Mouse (Mus musculus) left cerebral cortex, postnatal 14 days (tissue): ENCODE results near the gene Gal3st2b. TPM values are rescaled to one million over a fixed set of nuclear protein-coding genes. Genes with fewer than 3 reads are reported as not detected.
A peak's percentile ranks its signal among the peaks of the same experiment; 100 is the strongest.
"Not testable (repeated sequence)": the region's sequence is repeated elsewhere in the genome, so short reads cannot be mapped to it uniquely, and the experiment has no call there.

Experiments used
- DNase-seq, 2 experiments: peaks; one replicate each; pipeline ENCODE4 v3.0.0; 2021 to 2022; ENCODE audit warnings: low spot score in 2 of 2, mixed read lengths in 1 of 2
- intact Hi-C: fragments of 180-260 bp; cut with DNase I; formaldehyde crosslinking; loops from one replicate; pipeline ENCODE4 v1.15.1; 2025
- long read RNA-seq, 2 experiments: library from polyadenylated mRNA; stranded (forward); transcript quantifications; one replicate each; pipeline ENCODE4 v2.0.0; 2021
- total RNA-seq, 2 experiments: library from RNA; stranded (reverse); gene quantifications; 2 replicates each; pipeline ENCODE4 v1.2.3; 2021

Gal3st2b gene
- total RNA-seq, result under 1 TPM; 0.33 to 0.68 TPM
- long read RNA-seq, experiment 1, result 0 reads
- long read RNA-seq, experiment 2, result 0 reads

DNA sequence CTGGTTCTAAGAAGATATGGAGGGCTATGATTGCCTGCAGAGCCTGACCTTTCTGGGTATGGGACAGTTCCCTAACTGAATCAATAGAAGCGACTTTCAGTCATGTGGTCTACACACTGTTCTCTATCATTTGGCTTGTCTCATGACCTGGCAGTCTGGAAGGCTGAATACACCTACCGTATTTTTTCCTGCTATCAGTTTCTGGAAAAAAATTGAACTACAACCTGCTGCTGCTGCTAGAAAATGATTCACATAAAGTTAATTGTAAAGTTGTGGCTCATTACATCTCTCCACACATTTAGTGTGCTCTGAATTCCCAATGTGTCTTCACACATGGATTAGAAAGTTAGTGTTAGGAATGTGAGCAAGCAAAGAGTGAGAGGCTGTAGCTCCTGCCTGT, at the start of gene Gal3st2b:
TSS of gene Gal3st2b (plus strand) at position 301 of the 400 bp plus-strand sequence.
- intact Hi-C loops, DNase-seq: not testable (repeated sequence)

DNA sequence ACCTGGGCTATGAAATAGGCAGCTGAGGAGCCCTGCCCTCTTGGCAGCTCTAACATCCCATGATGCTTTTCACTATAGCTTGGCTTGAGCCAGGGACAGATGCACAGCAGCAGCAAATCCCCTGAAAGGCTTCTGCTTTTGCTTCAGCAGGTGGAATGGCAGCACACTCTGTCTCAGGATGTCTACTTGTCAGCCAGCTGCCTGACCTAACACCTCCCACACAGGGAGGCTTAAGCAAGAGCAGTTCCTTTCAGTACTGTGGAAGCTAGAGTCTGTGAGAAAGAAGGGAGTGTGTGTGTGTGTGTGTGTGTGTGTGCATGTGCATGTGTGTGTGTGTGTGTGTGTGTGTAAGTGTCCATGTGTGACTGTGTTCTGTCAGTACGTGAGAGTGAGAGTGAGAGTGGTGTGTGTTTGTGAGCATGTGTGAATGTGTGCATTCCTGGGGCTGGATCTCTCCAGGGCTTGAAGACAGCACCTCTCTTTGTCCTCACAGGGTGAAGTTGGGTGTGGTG, 46.5 kb upstream of the Gal3st2b start:
- peak in 1 of 2 experiments; percentile 66 for DNase-seq
- intact Hi-C loops, result not testable (repeated sequence)

- DNase-seq, intact Hi-C loops: not testable (repeated sequence)
Observed at GRCm38 (mm10) chr1:93874405-93874804, 43.7 kb upstream of the Gal3st2b start.

GRCm38 (mm10) chr1:93881778-93882177, 36.3 kb upstream of the Gal3st2b start:
- DNase-seq, intact Hi-C loops: not testable (repeated sequence)

DNA sequence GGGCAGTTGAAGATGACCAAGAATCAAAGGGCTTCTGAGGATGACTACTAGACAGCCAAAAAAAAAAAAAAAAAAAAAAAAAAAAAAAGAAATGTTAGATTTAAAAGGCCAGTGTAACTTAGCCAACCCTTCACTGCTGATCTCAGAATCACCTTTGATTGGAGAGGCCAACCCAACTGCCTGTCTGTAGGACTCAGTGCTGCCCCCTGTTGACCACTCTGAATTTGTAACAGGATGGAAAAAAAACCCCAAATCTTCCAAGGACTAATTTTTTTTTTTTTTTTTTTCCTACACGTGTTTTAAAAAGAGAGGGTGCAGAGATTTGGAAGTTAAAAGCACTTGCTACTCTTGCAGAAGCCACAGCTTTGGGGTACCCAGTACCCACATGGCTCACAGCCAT, 27.2 kb upstream of the Gal3st2b start:
- intact Hi-C loops, result not testable (repeated sequence)

DNA sequence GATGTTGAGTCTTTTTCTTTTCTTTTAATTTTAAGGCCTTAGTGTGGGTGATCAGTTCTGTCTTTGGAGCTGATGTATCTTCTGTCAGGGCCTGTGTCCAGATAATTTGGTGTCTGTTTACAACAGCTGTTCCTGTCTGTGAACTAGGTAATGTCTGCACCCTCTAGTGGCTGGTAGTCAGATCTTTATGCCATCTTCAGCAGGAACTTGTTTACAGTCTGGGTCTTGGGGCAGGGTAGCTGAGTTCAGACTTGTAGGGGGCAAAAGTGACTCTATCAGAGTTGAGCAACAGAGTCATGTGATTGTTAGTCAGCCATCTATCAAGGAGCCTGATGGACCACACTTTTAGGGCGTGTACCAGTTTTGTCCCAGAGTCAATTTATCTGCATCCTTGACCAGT, 20.7 kb upstream of the Gal3st2b start:
- intact Hi-C loops, result not testable (repeated sequence)

More for the DNA sequence above, 27.2 kb upstream of the Gal3st2b start:
- DNase-seq, result not testable (repeated sequence)

DNA sequence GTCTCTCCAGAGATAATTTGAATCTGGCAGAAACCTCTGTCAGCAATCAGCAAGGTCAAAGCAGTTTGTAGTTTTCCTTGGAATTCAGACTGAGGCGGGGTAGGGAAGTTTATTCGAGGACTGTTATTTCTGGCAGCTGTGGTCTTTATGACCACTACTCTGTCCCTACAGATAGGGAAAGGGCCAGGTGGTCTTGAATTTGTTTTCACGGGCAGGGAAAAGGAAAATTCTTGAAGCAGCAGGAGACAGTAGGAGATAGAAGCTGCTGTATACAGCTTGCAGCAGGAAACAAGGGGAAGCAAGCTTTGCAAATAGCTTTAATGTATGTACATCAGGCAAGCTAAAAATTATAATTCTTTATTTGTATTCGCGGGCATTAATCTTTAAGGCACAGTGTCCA, 16.8 kb upstream of the Gal3st2b start:
- DNase-seq, intact Hi-C loops: not testable (repeated sequence)

More for the DNA sequence above, 20.7 kb upstream of the Gal3st2b start:
- not testable (repeated sequence) for DNase-seq

DNA sequence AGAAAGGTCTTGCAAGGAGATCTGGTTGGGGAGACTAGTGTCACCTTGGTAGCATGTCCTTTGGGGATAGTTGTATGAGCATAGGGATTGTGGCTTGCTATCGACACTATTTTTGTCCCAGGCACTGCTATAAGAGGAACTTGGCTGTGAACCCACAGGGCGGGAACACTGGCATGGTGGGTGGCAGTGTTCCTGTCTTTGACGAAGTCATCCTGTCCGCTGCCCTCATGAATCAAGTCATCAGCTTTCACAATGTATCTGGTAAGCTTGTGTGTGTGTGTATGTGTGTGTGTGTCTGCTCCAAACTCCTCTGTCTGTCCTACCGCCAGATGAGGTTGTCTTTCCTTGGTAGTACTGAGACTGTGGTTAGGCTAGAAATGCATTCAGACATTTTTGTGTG, 11.4 kb upstream of the Gal3st2b start:
- intact Hi-C loops, DNase-seq: not testable (repeated sequence)

- DNase-seq, intact Hi-C loops: not testable (repeated sequence)
Observed at GRCm38 (mm10) chr1:93908977-93909586, 9.0 kb upstream of the Gal3st2b start.

DNA sequence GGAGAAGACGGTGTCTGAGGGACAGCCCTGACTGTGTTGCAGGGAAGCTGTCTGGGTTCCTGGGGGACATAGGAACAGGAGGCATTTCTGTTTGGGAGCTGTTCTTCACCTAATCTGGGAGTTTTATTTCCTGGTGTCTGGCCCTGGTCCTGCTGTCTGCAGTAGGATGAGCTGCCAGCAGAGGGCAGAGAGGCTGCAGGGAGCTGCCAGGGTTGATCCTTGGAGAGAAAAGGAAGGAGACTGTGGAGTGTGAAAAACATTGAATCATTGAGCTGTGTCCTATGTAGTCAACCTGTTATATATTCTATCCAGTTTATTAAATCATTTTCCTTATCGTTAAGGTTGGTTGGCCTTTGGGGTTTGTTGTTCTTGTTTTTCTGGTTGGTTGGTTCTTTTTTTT, 6.2 kb upstream of the Gal3st2b start:
- DNase-seq, intact Hi-C loops: not testable (repeated sequence)

DNA sequence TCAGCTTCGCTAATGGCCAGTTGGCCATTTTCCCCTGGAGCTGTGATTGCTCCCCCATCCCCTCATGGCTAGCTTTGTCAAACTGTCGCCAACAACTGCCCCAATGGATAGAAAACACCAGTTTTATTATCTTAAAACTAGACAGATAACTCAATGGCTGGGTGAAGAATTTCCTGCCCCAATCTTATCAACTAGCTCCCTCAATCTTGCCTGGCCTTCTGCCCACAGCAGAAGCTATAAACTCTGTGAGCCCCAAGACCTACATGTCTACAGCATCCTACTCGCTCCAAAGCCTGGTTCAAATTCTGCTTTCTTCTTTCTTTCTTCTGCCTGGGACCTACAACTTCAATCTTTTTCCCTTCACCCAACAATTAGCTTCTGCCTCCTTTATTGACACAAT, 951 bp upstream of the Gal3st2b start:
- DNase-seq, intact Hi-C loops: not testable (repeated sequence)

DNA sequence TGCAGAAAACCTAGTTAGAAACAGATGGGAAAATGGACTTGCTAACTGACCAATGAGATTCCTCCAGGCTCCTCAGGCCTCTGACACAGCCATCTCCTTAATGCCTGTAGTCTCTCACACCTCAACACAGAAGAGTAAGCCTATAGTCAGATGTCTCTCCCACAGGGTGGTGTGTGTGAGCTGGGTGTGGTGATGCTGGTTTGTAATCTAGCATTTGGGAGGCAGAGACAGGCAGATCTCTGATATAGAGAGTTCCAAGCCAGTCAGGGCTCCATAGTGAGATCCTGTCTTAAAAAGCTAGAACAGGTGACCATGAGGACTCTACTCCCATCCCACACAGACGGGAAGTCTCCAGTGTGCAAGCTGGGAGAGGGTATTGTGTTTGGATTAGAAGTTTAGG, 664 bp downstream of the Gal3st2b start:
- DNase-seq, intact Hi-C loops: not testable (repeated sequence)

GRCm38 (mm10) chr1:93919321-93919720, 1.2 kb downstream of the Gal3st2b start:
- DNase-seq, intact Hi-C loops: not testable (repeated sequence)

GRCm38 (mm10) chr1:93922609-93923008, 4.5 kb downstream of the Gal3st2b start:
- intact Hi-C loops, result not testable (repeated sequence)

GRCm38 (mm10) chr1:93923098-93923497, 5.0 kb downstream of the Gal3st2b start:
- intact Hi-C loops, DNase-seq: not testable (repeated sequence)

More at GRCm38 (mm10) chr1:93922609-93923008, 4.5 kb downstream of the Gal3st2b start:
- DNase-seq, result not testable (repeated sequence)

- intact Hi-C loops, DNase-seq: not testable (repeated sequence)
Observed at GRCm38 (mm10) chr1:93935378-93935777, 17.3 kb downstream of the Gal3st2b start.

DNA sequence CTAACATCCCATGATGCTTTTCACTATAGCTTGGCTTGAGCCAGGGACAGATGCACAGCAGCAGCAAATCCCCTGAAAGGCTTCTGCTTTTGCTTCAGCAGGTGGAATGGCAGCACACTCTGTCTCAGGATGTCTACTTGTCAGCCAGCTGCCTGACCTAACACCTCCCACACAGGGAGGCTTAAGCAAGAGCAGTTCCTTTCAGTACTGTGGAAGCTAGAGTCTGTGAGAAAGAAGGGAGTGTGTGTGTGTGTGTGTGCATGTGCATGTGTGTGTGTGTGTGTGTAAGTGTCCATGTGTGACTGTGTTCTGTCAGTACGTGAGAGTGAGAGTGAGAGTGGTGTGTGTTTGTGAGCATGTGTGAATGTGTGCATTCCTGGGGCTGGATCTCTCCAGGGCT, 19.7 kb downstream of the Gal3st2b start:
- intact Hi-C loops, result not testable (repeated sequence)
- peak in 1 of 2 experiments; percentile 92 for DNase-seq

- intact Hi-C loops, DNase-seq: not testable (repeated sequence)
Observed at GRCm38 (mm10) chr1:93938415-93938814, 20.3 kb downstream of the Gal3st2b start.

- intact Hi-C loops, DNase-seq: not testable (repeated sequence)
Observed at GRCm38 (mm10) chr1:93949087-93949486, 31.0 kb downstream of the Gal3st2b start.

DNA sequence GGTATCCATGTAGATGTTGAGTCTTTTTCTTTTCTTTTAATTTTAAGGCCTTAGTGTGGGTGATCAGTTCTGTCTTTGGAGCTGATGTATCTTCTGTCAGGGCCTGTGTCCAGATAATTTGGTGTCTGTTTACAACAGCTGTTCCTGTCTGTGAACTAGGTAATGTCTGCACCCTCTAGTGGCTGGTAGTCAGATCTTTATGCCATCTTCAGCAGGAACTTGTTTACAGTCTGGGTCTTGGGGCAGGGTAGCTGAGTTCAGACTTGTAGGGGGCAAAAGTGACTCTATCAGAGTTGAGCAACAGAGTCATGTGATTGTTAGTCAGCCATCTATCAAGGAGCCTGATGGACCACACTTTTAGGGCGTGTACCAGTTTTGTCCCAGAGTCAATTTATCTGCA, 48.4 kb downstream of the Gal3st2b start:
- intact Hi-C loops, DNase-seq: not testable (repeated sequence)

DNA sequence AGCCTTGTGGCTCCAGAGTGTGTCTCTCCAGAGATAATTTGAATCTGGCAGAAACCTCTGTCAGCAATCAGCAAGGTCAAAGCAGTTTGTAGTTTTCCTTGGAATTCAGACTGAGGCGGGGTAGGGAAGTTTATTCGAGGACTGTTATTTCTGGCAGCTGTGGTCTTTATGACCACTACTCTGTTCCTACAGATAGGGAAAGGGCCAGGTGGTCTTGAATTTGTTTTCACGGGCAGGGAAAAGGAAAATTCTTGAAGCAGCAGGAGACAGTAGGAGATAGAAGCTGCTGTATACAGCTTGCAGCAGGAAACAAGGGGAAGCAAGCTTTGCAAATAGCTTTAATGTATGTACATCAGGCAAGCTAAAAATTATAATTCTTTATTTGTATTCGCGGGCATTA, 52.3 kb downstream of the Gal3st2b start:
- intact Hi-C loops, DNase-seq: not testable (repeated sequence)
